Mouse (Mus musculus): ENCODE results near the gene Fggy. TPM values are rescaled to one million over a fixed set of nuclear protein-coding genes. Genes with fewer than 3 reads are reported as not detected.

The Fggy gene
- polyA plus RNA-seq, 1 experiment: 11.4 TPM

DNA sequence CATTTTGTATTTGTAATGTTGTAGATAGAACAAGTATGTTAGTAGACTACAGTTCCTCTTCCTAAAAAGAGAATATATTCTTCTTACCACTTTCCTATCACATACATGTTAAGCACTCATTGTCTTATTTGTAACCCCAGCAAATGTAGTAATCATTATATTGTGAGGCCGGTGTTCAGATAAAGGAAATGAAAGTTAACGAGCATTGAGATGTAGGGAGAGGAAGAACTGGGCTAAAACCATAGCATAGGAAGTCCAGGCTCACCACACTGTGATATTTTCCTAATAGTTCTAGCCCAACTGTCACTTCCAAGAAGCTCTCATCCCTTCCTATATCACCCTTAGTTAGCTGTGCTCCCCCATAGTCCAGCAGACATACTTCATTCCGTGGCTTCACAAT, 218.3 kb downstream of the Fggy start:
- Histone ChIP-seq H3K27ac (ENCODE audit: insufficient read depth, low read length) (no peak overlapping the region), H3K27me3 (ENCODE audit: control insufficient read depth, insufficient read depth, low read length) (no peaks in the 10 kb centered on the region), H3K4me3 (replicated peaks; ENCODE audit: insufficient read depth, low read depth, low read length) (no peak overlapping the region), H3K4me1 (ENCODE audit: control insufficient read depth, insufficient read depth, low read length) (no peaks in the 10 kb centered on the region)
- no peak for DNase-seq
- 92% methylated on average over 3 of the region's 3 CpGs for WGBS
- TF ChIP-seq CTCF (IDR thresholded peaks at IDR 0.05; ENCODE audit: borderline replicate concordance, insufficient read depth, low read depth, low read length): no peak
- no peak for TF ChIP-seq POLR2A (IDR thresholded peaks at IDR 0.05; ENCODE audit: borderline replicate concordance, insufficient read depth, low read length)

DNA sequence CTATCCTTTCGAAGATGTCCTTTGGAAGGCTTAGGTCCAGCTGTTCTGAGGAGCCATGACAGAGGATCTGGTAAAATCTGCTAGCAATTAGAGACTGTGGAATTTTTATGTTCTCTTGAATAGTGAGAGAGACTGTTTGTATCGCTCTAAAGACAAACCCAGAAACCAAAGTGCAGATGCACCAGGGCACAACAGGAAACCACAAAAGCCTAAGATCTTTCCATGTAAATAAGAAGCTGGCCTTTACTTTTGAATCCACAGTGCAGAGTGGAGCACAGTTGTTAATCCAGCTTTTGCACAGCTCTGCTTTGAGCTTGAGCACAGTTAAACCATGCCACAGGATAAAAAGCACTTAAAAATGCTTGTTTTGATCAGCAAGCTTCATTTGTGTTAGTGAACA, 220.5 kb downstream of the Fggy start:
- no peak for TF ChIP-seq CTCF (IDR thresholded peaks at IDR 0.05; ENCODE audit: borderline replicate concordance, insufficient read depth, low read depth, low read length)
- no peak overlapping the region for H3K4me3 ChIP-seq (replicated peaks; ENCODE audit: insufficient read depth, low read depth, low read length)
- H3K27me3 ChIP-seq (ENCODE audit: control insufficient read depth, insufficient read depth, low read length): no peaks in the 10 kb centered on the region
- no peaks in the 10 kb centered on the region for H3K4me1 ChIP-seq (ENCODE audit: control insufficient read depth, insufficient read depth, low read length)
- no peak overlapping the region for H3K27ac ChIP-seq (ENCODE audit: insufficient read depth, low read length)
- DNase-seq: no peak
- 89% methylated on average over 2 of the region's 2 CpGs for WGBS

DNA sequence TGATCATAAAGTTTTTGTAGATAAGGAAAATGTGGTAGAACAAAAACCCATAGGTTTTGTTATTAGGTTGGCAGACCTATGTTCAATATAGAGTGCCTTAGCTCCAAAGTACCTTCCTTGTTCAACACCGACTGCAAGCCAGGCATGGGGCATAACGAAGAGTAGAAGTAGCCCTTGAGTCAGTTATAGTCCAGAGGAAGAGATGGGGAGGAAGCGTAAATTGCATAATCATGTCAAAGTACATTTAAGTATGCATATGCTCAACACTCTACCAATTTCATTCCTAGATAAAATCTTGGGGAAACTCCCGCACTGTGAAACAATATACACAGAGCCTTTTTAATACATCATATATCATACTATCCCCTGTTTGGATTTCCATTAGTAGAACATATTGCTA, 221.2 kb downstream of the Fggy start:
- no peaks in the 10 kb centered on the region for H3K27me3 ChIP-seq (ENCODE audit: control insufficient read depth, insufficient read depth, low read length)
- 98% methylated on average over 4 of the region's 4 CpGs for WGBS
- no peaks in the 10 kb centered on the region for H3K4me1 ChIP-seq (ENCODE audit: control insufficient read depth, insufficient read depth, low read length)
- TF ChIP-seq POLR2A (IDR thresholded peaks at IDR 0.05; ENCODE audit: borderline replicate concordance, insufficient read depth, low read length) (no peak), CTCF (IDR thresholded peaks at IDR 0.05; ENCODE audit: borderline replicate concordance, insufficient read depth, low read depth, low read length) (no peak)
- no peak for DNase-seq
- no peak overlapping the region for H3K27ac ChIP-seq (ENCODE audit: insufficient read depth, low read length)
- no peak overlapping the region for H3K4me3 ChIP-seq (replicated peaks; ENCODE audit: insufficient read depth, low read depth, low read length)

DNA sequence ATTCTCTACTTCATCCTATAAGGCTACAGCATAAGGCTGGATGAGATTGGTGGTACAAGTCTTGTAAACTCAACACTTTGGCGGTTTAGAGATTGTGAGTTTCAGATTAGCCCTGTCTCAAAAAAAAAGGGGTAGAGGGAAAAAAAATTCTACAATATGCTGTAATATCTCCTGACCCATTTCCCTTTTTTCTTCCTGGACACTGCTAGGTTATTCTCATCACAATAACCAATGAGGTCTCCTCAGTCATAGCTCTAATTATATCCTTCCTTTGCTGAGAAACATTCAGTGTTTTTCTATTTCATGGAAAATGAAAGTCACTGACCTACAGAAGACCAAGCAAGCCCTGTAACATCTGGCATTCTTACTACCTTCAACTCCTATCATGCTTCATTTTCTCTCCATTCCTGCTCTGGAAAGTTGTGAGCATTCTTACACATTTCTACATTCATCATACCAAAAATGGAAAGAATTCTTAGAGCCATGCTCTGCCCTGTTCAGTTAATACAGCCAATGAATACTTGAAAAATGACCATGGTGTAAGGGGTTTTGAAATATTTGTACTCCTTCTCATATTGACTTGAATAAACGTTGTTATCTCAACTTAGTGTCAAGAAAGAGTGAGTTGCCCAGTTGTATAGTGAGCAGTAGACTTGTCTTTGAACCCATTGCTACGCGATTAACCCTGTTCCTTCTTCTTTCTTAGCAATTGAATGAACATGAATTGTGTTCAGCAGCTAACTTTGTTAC, 227.0 kb downstream of the Fggy start:
- Histone ChIP-seq H3K27me3 (ENCODE audit: control insufficient read depth, insufficient read depth, low read length) (no peaks in the 10 kb centered on the region), H3K4me1 (ENCODE audit: control insufficient read depth, insufficient read depth, low read length) (no peaks in the 10 kb centered on the region), H3K4me3 (replicated peaks; ENCODE audit: insufficient read depth, low read depth, low read length) (no peak overlapping the region), H3K27ac (ENCODE audit: insufficient read depth, low read length) (no peak overlapping the region)
- no peak for TF ChIP-seq POLR2A (IDR thresholded peaks at IDR 0.05; ENCODE audit: borderline replicate concordance, insufficient read depth, low read length)
- TF ChIP-seq CTCF (IDR thresholded peaks at IDR 0.05; ENCODE audit: borderline replicate concordance, insufficient read depth, low read depth, low read length): no peak
- 91% methylated on average over 4 of the region's 4 CpGs for WGBS
- no peak for DNase-seq

DNA sequence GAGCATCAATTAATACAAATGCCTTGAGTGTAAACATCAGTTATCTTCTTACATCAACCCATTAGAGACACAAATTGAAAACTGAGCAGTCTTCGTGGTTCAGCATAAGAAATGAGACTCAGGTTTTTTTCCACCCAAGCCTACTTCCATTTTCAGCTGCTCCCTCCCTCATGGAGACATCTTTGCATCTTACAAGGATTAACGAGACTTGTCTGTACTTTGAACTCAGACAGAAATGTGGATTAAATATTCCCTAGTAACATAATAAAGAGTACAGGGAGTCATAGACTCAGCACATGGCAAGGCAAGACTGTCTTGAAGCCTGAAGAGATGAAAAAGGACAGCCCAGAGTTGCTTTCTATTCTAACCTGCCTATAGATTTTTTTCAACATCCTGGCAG, 230.3 kb downstream of the Fggy start:
- H3K27me3 ChIP-seq (ENCODE audit: control insufficient read depth, insufficient read depth, low read length): no peaks in the 10 kb centered on the region
- no peak for DNase-seq
- H3K27ac ChIP-seq (ENCODE audit: insufficient read depth, low read length): no peak overlapping the region
- no peak for TF ChIP-seq POLR2A (IDR thresholded peaks at IDR 0.05; ENCODE audit: borderline replicate concordance, insufficient read depth, low read length)
- TF ChIP-seq CTCF (IDR thresholded peaks at IDR 0.05; ENCODE audit: borderline replicate concordance, insufficient read depth, low read depth, low read length): no peak
- H3K4me3 ChIP-seq (replicated peaks; ENCODE audit: insufficient read depth, low read depth, low read length): no peak overlapping the region
- no peaks in the 10 kb centered on the region for H3K4me1 ChIP-seq (ENCODE audit: control insufficient read depth, insufficient read depth, low read length)
- 66% methylated on average over 2 of the region's 2 CpGs for WGBS

DNA sequence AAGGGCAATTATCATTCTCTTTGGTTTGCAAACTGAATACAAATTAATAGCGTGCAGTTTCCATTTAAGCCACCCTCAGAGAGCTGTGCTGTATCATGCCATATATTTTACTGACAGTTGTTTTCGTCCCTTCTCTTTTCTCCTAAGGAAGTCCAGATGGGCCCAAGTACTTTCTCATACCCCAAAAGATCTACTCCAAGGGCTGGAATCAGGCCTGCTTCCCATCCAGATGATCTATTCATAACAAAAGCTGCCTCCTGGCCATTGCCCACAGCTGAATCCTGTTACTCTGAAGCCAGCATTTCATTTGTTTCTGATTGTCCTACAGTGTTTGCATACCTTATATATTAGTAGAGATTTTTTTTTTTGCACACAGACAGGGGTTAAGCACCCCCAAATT, 231.6 kb downstream of the Fggy start:
- Histone ChIP-seq H3K27me3 (ENCODE audit: control insufficient read depth, insufficient read depth, low read length) (no peaks in the 10 kb centered on the region), H3K27ac (ENCODE audit: insufficient read depth, low read length) (no peak overlapping the region)

DNA sequence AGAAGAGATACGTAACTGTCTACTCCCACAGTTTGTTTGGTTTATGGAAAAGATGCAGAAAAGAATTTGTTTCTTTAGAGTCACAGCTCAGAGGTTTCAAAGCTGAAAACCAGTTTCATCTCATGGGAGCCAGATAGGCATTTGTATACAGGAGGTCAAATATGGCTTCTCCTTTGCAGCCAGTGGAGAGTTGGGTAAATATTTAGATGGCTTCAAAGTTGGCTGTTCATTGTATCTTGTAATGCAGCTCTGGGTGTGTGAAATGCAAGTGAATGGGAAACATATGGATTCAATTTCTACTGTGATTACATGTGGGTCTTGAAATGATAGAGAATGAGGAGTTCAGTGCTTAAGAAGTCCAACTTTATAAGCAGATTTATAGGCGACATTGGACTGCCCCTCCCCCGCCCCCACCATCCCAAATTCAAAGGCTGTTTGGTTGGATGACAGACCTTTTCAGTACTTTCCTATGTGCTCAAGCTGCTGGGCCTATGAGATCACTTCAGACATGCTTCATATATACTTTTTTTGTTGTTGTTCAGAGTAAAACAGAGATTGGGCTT, 234.7 kb downstream of the Fggy start:
- 92% methylated on average over 3 of the region's 3 CpGs for WGBS
- H3K4me3 ChIP-seq (replicated peaks; ENCODE audit: insufficient read depth, low read depth, low read length): no peak overlapping the region
- no peaks in the 10 kb centered on the region for H3K27me3 ChIP-seq (ENCODE audit: control insufficient read depth, insufficient read depth, low read length)
- TF ChIP-seq POLR2A (IDR thresholded peaks at IDR 0.05; ENCODE audit: borderline replicate concordance, insufficient read depth, low read length) (no peak), CTCF (IDR thresholded peaks at IDR 0.05; ENCODE audit: borderline replicate concordance, insufficient read depth, low read depth, low read length) (no peak)
- DNase-seq: no peak
- H3K4me1 ChIP-seq (ENCODE audit: control insufficient read depth, insufficient read depth, low read length): no peaks in the 10 kb centered on the region
- H3K27ac ChIP-seq (ENCODE audit: insufficient read depth, low read length): no peak overlapping the region

More for the DNA sequence above, 231.6 kb downstream of the Fggy start:
- Histone ChIP-seq H3K4me3 (replicated peaks; ENCODE audit: insufficient read depth, low read depth, low read length) (no peak overlapping the region), H3K4me1 (ENCODE audit: control insufficient read depth, insufficient read depth, low read length) (no peaks in the 10 kb centered on the region)
- TF ChIP-seq CTCF (IDR thresholded peaks at IDR 0.05; ENCODE audit: borderline replicate concordance, insufficient read depth, low read depth, low read length): no peak
- no peak for TF ChIP-seq POLR2A (IDR thresholded peaks at IDR 0.05; ENCODE audit: borderline replicate concordance, insufficient read depth, low read length)
- 56% methylated on average over 2 of the region's 2 CpGs for WGBS
- DNase-seq: no peak

DNA sequence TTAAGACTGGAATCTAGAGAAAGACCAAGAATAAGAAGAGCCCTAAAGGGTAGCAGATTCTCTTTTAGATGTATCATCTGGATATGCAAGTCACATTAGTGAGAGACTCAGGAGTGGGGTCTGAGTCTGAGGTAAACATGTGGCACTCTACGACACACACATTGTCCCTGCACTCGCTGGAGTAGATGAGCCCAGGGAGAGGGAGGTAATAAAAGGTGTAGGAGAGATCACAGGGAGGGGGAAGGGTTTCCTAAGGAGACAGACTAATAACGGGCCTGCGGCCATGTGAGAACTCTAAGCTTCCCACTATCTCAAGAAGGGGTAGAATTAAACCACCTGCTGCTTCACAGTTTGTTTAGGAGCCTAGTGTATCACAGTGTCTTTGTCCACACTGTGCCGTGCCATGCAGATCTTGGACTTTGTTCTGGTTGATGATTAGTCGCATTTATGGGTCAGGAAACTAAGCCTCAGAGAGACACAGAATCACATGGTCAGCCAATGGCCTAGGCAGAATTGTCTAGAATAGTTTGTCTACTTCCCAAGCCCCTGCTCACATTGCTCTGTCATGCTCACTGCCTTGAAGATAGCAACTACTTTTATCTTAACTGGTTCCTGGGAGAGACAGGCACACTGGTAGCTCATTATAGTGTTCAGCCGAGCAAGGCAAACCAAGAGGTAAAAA, 236.5 kb downstream of the Fggy start:
- Histone ChIP-seq H3K27me3 (ENCODE audit: control insufficient read depth, insufficient read depth, low read length) (no peaks in the 10 kb centered on the region), H3K4me3 (replicated peaks; ENCODE audit: insufficient read depth, low read depth, low read length) (no peak overlapping the region), H3K27ac (ENCODE audit: insufficient read depth, low read length) (no peak overlapping the region), H3K4me1 (ENCODE audit: control insufficient read depth, insufficient read depth, low read length) (no peaks in the 10 kb centered on the region)
- no peak for DNase-seq
- WGBS: 67% methylated on average over 7 of the region's 7 CpGs
- TF ChIP-seq CTCF (IDR thresholded peaks at IDR 0.05; ENCODE audit: borderline replicate concordance, insufficient read depth, low read depth, low read length) (no peak), POLR2A (IDR thresholded peaks at IDR 0.05; ENCODE audit: borderline replicate concordance, insufficient read depth, low read length) (no peak)
